Mouse (Mus musculus) lung, adult 2 months (tissue): ENCODE results near the gene Kdm3a.

Source experiments
- CTCF ChIP-seq: fragments of 200-500 bp; IDR thresholded peaks from 2 replicates; pipeline ENCODE4 v1.5.1; 2011; ENCODE audit warnings: mild to moderate bottlenecking, low read length, control low read depth; ENCODE audit not compliant: insufficient read depth
- POLR2A ChIP-seq: fragments of 200-500 bp; IDR thresholded peaks from 2 replicates; pipeline ENCODE4 v1.6.1; 2011; ENCODE audit warnings: low read depth, mild to moderate bottlenecking, control low read depth, low read length, borderline replicate concordance; ENCODE audit errors: extremely low read depth

GRCm38 (mm10) chr6:71607756-71608155 lies 25.0 kb downstream of the Kdm3a start:
- no peak for TF ChIP-seq CTCF
- TF ChIP-seq POLR2A: no peak
